ENCODE assay signal across 9 mouse cellular contexts in the genomic region with DNA sequence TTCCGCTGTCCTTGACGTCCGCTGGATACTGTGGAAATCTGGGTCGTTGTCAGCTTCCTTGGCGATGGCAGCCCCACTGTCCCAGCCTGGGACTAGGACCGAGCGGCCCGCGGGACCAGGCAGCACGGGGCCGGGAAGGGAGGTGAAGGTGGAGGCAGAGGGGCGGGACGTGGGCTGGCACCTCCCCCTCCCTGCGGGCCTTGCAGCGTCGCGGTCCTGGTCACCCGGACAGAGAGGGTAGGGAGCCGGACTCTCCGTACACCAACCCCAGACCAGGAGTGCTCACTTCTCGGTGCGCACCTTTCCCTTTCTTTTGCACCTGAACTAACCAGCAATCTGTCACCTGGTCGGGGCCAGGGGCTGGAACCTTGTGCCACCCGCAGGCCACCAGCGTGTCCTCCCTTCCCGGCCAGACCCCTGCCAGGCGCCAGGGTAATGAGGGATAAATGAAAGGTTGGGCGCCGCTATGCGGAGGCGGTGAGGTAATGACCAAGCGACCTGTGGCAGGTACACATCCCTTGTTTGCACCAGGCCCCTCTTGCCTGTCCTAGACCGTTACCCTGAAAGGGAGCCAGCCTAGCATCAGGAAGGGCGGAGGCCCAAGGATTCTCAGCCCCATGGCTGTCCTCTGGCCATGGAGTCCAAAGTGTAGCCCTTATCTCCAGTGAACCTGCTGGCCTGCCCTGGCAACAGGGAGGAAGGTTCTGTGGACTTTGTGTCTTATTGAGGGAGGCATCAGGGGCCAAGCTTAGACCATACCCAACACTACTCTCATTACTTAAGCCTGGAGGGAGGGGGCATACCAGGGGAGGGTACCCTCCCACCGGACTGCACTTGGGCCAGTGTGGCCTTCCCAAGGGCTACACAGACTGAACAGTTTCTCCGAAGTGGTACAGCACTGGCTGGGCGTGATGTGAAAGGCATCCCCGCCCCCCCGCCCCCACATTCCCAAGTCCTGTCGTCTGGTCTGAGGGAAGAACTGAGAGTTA. TPM values are rescaled to one million over a fixed set of nuclear protein-coding genes. Genes with fewer than 3 reads are reported as not detected.
DNase-seq lines count a peak whose midpoint lies in the region; ATAC-seq lines count a peak whose summit lies in the region.
"Had no signal": no experiment of that assay in that cellular context is flagged by ENCODE, and none has a peak within 500 bp of the region (broad histone marks: within the 10 kb centered on the region; RNA-seq: fewer than 3 reads in every experiment).

A gene (minus strand): TSS at position 422 of the 989 bp plus-strand sequence.

- DNase-seq in heart, adult 9 months (ENCODE audit: low spot score in 2 of 2), result no peak
- DNase-seq in kidney, postnatal 14 days, result peak; percentile 76
- DNase-seq in lung, postnatal 25 days (ENCODE audit: low spot score), result peak; percentile 49
- DNase-seq in right cerebral cortex, postnatal 10 days (ENCODE audit: low spot score in 2 of 2), result no peak
- no peak for DNase-seq in layer of hippocampus, adult 9-11 months
- DNase-seq in cerebellum, postnatal 10 days, result no peak

- H3K36me3 ChIP-seq in heart, embryonic 15.5 days, result no peaks in the 10 kb centered on the region
- H3K36me3 ChIP-seq in forebrain, embryonic 15.5 days, result no peaks in the 10 kb centered on the region

- no peak within 1 kb of the TSS for H3K27ac ChIP-seq in heart, embryonic 15.5 days
- H3K27ac ChIP-seq in forebrain, embryonic 15.5 days (replicated peaks), result no peak within 1 kb of the TSS

- H3K9ac ChIP-seq in heart, embryonic 15.5 days, result 0 out of 2 replicates have a peak within 1 kb of the TSS, but pooled peaks have one; percentile 16
- no peak within 1 kb of the TSS for H3K9ac ChIP-seq in forebrain, embryonic 15.5 days (replicated peaks)

- no peak for ATAC-seq in heart, embryonic 15.5 days (replicated peaks; ENCODE audit: insufficient number of reproducible peaks, insufficient read depth, low FRiP score, low read depth)
- no peak for ATAC-seq in forebrain, embryonic 15.5 days (replicated peaks)
- ATAC-seq: Patski had no signal

- 8% methylated on average over 40 of the region's 40 CpGs for WGBS in heart, embryonic 15.5 days
- 9% methylated on average over 40 of the region's 40 CpGs for WGBS in forebrain, embryonic 15.5 days

- no peaks in the 10 kb centered on the region for H3K9me3 ChIP-seq in heart, embryonic 15.5 days (replicated peaks)
- no peaks in the 10 kb centered on the region for H3K9me3 ChIP-seq in forebrain, embryonic 15.5 days

- H3K4me3 ChIP-seq in heart, embryonic 15.5 days, result peak within 1 kb of the TSS; percentile 41
- H3K4me3 ChIP-seq in forebrain, embryonic 15.5 days, result peak within 1 kb of the TSS; percentile 28

- H3K4me2 ChIP-seq in heart, embryonic 15.5 days, result peak within 1 kb of the TSS; percentile 68
- peak within 1 kb of the TSS; percentile 46 for H3K4me2 ChIP-seq in forebrain, embryonic 15.5 days (replicated peaks)

- peaks cover 73% of the 10 kb centered on the region for H3K27me3 ChIP-seq in heart, embryonic 15.5 days
- peaks cover 50% of the 10 kb centered on the region for H3K27me3 ChIP-seq in forebrain, embryonic 15.5 days
- H3K27me3 ChIP-seq: Patski had no signal

- peaks cover 33% of the 10 kb centered on the region for H3K4me1 ChIP-seq in heart, embryonic 15.5 days (replicated peaks)
- peaks cover 16% of the 10 kb centered on the region for H3K4me1 ChIP-seq in forebrain, embryonic 15.5 days

RNA-seq across cellular contexts. Expression of the gene that starts here (rescaled TPM):
- 0.05 and 0.37 TPM in 2 replicates for polyA plus RNA-seq in heart, embryonic 15.5 days (2015; fragmentation: Nextera tagmentation; extraction: Ambion mirVana)
- 0.06 and 0.10 TPM in 2 replicates for polyA plus RNA-seq in forebrain, embryonic 15.5 days (2015; fragmentation: Nextera tagmentation; extraction: Ambion mirVana)

Comparison
In these comparisons a context has a peak if more than half of its experiments do, and no peak if none do; other contexts are left out.
1. DNase-seq: peak in kidney, postnatal 14 days (single experiment) and lung, postnatal 25 days (single experiment); none in heart, adult 9 months (0 of 2), right cerebral cortex, postnatal 10 days (0 of 2), layer of hippocampus, adult 9-11 months (single experiment) and cerebellum, postnatal 10 days (0 of 2).